21 mouse cellular contexts compared by ENCODE assay signal in genomic region chr12:45562637-45563220, GRCm38 (mm10).
DNase-seq lines count a peak whose midpoint lies in the region; ATAC-seq lines count a peak whose summit lies in the region.
"Had no signal": no experiment of that assay in that cellular context is flagged by ENCODE, and none has a peak within 500 bp of the region (broad histone marks: within the 10 kb centered on the region; RNA-seq: fewer than 3 reads in every experiment).

No protein-coding gene starts in this region.

- H3K27ac ChIP-seq in forebrain, embryonic 12.5 days: peak overlapping the region; percentile 61; the same call in 1 of the 2 replicates
- H3K27ac ChIP-seq in forebrain, embryonic 16.5 days (ENCODE audit: low read length): no peak overlapping the region
- peak overlapping the region; percentile 91 for H3K27ac ChIP-seq in hindbrain, embryonic 13.5 days
- peak overlapping the region; percentile 89 for H3K27ac ChIP-seq in midbrain, embryonic 12.5 days (replicated peaks)
- H3K27ac ChIP-seq in neural tube, embryonic 13.5 days (replicated peaks): peak overlapping the region; percentile 90
- no peak overlapping the region for H3K27ac ChIP-seq in intestine, embryonic 16.5 days (ENCODE audit: low read length)
- H3K27ac ChIP-seq: embryonic facial prominence, embryonic 12.5 days; heart, embryonic 15.5 days; stomach, postnatal 0 days had no signal

- no peak for DNase-seq in spleen, postnatal 14 days (ENCODE audit: low spot score in 2 of 2)
- DNase-seq in layer of hippocampus, adult 9-11 months: no peak
- DNase-seq: adrenal gland, postnatal 10 days; gastrocnemius, postnatal 14 days; heart, postnatal 4 days; liver, postnatal 0 days; lung, postnatal 10 days had no signal

- no peaks in the 10 kb centered on the region for H3K9me3 ChIP-seq in forebrain, embryonic 12.5 days
- H3K9me3 ChIP-seq in forebrain, embryonic 16.5 days (ENCODE audit: control insufficient read depth, low read length): no peaks in the 10 kb centered on the region
- H3K9me3 ChIP-seq in hindbrain, embryonic 13.5 days: no peaks in the 10 kb centered on the region
- no peaks in the 10 kb centered on the region for H3K9me3 ChIP-seq in midbrain, embryonic 12.5 days
- H3K9me3 ChIP-seq in neural tube, embryonic 13.5 days: no peaks in the 10 kb centered on the region
- H3K9me3 ChIP-seq in intestine, embryonic 16.5 days (ENCODE audit: control insufficient read depth, low read length): no peaks in the 10 kb centered on the region
- H3K9me3 ChIP-seq: embryonic facial prominence, embryonic 12.5 days; heart, embryonic 15.5 days; limb, embryonic 10.5 days had no signal

- no peak overlapping the region for H3K4me2 ChIP-seq in forebrain, embryonic 12.5 days
- no peak overlapping the region for H3K4me2 ChIP-seq in forebrain, embryonic 16.5 days (ENCODE audit: low read length)
- no peak overlapping the region for H3K4me2 ChIP-seq in hindbrain, embryonic 13.5 days
- H3K4me2 ChIP-seq in midbrain, embryonic 12.5 days (replicated peaks): no peak overlapping the region
- no peak overlapping the region for H3K4me2 ChIP-seq in neural tube, embryonic 13.5 days
- H3K4me2 ChIP-seq in intestine, embryonic 16.5 days (ENCODE audit: low read depth, low read length): no peak overlapping the region
- H3K4me2 ChIP-seq: embryonic facial prominence, embryonic 12.5 days; heart, embryonic 15.5 days had no signal

- no peak overlapping the region for H3K9ac ChIP-seq in forebrain, embryonic 12.5 days
- no peak overlapping the region for H3K9ac ChIP-seq in forebrain, embryonic 16.5 days (replicated peaks; ENCODE audit: low read depth, low read length)
- no peak overlapping the region for H3K9ac ChIP-seq in hindbrain, embryonic 13.5 days
- H3K9ac ChIP-seq in midbrain, embryonic 12.5 days (replicated peaks): no peak overlapping the region
- H3K9ac ChIP-seq in neural tube, embryonic 13.5 days: no peak overlapping the region
- no peak overlapping the region for H3K9ac ChIP-seq in intestine, embryonic 16.5 days (ENCODE audit: low read depth, low read length)
- H3K9ac ChIP-seq: embryonic facial prominence, embryonic 12.5 days; heart, embryonic 15.5 days; liver, postnatal 0 days had no signal

- H3K36me3 ChIP-seq in forebrain, embryonic 12.5 days (replicated peaks): no peaks in the 10 kb centered on the region
- H3K36me3 ChIP-seq in forebrain, embryonic 16.5 days (ENCODE audit: control insufficient read depth, insufficient read depth): no peaks in the 10 kb centered on the region
- no peaks in the 10 kb centered on the region for H3K36me3 ChIP-seq in hindbrain, embryonic 13.5 days
- H3K36me3 ChIP-seq in midbrain, embryonic 12.5 days: no peaks in the 10 kb centered on the region
- H3K36me3 ChIP-seq in neural tube, embryonic 13.5 days: no peaks in the 10 kb centered on the region
- H3K36me3 ChIP-seq in intestine, embryonic 16.5 days (ENCODE audit: control insufficient read depth, insufficient read depth, low read length): no peaks in the 10 kb centered on the region
- H3K36me3 ChIP-seq: embryonic facial prominence, embryonic 12.5 days; heart, embryonic 15.5 days; limb, embryonic 10.5 days had no signal

- no peaks in the 10 kb centered on the region for H3K27me3 ChIP-seq in forebrain, embryonic 12.5 days
- H3K27me3 ChIP-seq in forebrain, embryonic 16.5 days (replicated peaks; ENCODE audit: control insufficient read depth, insufficient read depth, low read length): no peaks in the 10 kb centered on the region
- no peaks in the 10 kb centered on the region for H3K27me3 ChIP-seq in hindbrain, embryonic 13.5 days
- no peaks in the 10 kb centered on the region for H3K27me3 ChIP-seq in midbrain, embryonic 12.5 days
- no peaks in the 10 kb centered on the region for H3K27me3 ChIP-seq in neural tube, embryonic 13.5 days
- H3K27me3 ChIP-seq in intestine, embryonic 16.5 days (replicated peaks; ENCODE audit: control insufficient read depth, insufficient read depth, low read length): no peaks in the 10 kb centered on the region
- H3K27me3 ChIP-seq: embryonic facial prominence, embryonic 12.5 days; heart, embryonic 15.5 days; Patski had no signal

- H3K4me1 ChIP-seq in forebrain, embryonic 12.5 days: peaks cover 21% of the 10 kb centered on the region
- H3K4me1 ChIP-seq in forebrain, embryonic 16.5 days (replicated peaks; ENCODE audit: control insufficient read depth, insufficient read depth, low read length): peaks cover 17% of the 10 kb centered on the region
- H3K4me1 ChIP-seq in hindbrain, embryonic 13.5 days (replicated peaks): peaks cover 37% of the 10 kb centered on the region
- H3K4me1 ChIP-seq in midbrain, embryonic 12.5 days: peaks cover 22% of the 10 kb centered on the region
- H3K4me1 ChIP-seq in neural tube, embryonic 13.5 days (replicated peaks): peaks cover 42% of the 10 kb centered on the region
- no peaks in the 10 kb centered on the region for H3K4me1 ChIP-seq in intestine, embryonic 16.5 days (ENCODE audit: control insufficient read depth, insufficient read depth, low read length)
- H3K4me1 ChIP-seq: embryonic facial prominence, embryonic 12.5 days; heart, embryonic 15.5 days had no signal

- H3K4me3 ChIP-seq in forebrain, embryonic 12.5 days (replicated peaks): no peak overlapping the region
- no peak overlapping the region for H3K4me3 ChIP-seq in forebrain, embryonic 16.5 days (replicated peaks; ENCODE audit: low read length)
- H3K4me3 ChIP-seq in hindbrain, embryonic 13.5 days: no peak overlapping the region
- H3K4me3 ChIP-seq in midbrain, embryonic 12.5 days: no peak overlapping the region
- no peak overlapping the region for H3K4me3 ChIP-seq in neural tube, embryonic 13.5 days
- no peak overlapping the region for H3K4me3 ChIP-seq in intestine, embryonic 16.5 days (ENCODE audit: low read length)
- H3K4me3 ChIP-seq: embryonic facial prominence, embryonic 12.5 days; erythroblast, embryonic 14.5 days; heart, embryonic 15.5 days; limb, embryonic 10.5 days; myocyte had no signal

- peak; percentile 33 for ATAC-seq in forebrain, embryonic 12.5 days (ENCODE audit: low FRiP score)
- ATAC-seq in forebrain, embryonic 16.5 days: no peak
- peak; percentile 71 for ATAC-seq in hindbrain, embryonic 13.5 days (ENCODE audit: low FRiP score)
- ATAC-seq in midbrain, embryonic 12.5 days (ENCODE audit: low FRiP score, low read depth): peak; percentile 57
- ATAC-seq in neural tube, embryonic 13.5 days (ENCODE audit: low read depth): peak; percentile 32; the same call in 1 of the 2 replicates
- no peak for ATAC-seq in intestine, embryonic 16.5 days
- ATAC-seq: intestine, postnatal 0 days; liver, postnatal 0 days; Patski had no signal

- 27% methylated on average over 1 of the region's 1 CpGs for WGBS in forebrain, embryonic 12.5 days
- WGBS in forebrain, embryonic 16.5 days: 31% methylated on average over 1 of the region's 1 CpGs
- 33% methylated on average over 1 of the region's 1 CpGs for WGBS in hindbrain, embryonic 13.5 days
- WGBS in midbrain, embryonic 12.5 days: 29% methylated on average over 1 of the region's 1 CpGs
- 22% methylated on average over 1 of the region's 1 CpGs for WGBS in neural tube, embryonic 13.5 days
- 58% methylated on average over 1 of the region's 1 CpGs for WGBS in intestine, embryonic 16.5 days

Comparison
In these comparisons a context has a peak if more than half of its experiments do, and no peak if none do; other contexts are left out.
1. ATAC-seq: peak in forebrain, embryonic 12.5 days (single experiment), hindbrain, embryonic 13.5 days (single experiment), midbrain, embryonic 12.5 days (single experiment) and neural tube, embryonic 13.5 days (single experiment); none in forebrain, embryonic 16.5 days (single experiment) and intestine, embryonic 16.5 days (single experiment).
2. H3K27ac ChIP-seq: peak in forebrain, embryonic 12.5 days (single experiment), hindbrain, embryonic 13.5 days (single experiment), midbrain, embryonic 12.5 days (single experiment) and neural tube, embryonic 13.5 days (single experiment); none in forebrain, embryonic 16.5 days (single experiment) and intestine, embryonic 16.5 days (single experiment).